Mouse (Mus musculus): ENCODE results near the gene Sap30.
"Not testable (repeated sequence)": the region's sequence is repeated elsewhere in the genome, so short reads cannot be mapped to it uniquely, and the experiment has no call there.

The Sap30 gene

GRCm38 (mm10) chr8:57491873-57492272, 4.2 kb upstream of the Sap30 start:
- no peak for DNase-seq

DNA sequence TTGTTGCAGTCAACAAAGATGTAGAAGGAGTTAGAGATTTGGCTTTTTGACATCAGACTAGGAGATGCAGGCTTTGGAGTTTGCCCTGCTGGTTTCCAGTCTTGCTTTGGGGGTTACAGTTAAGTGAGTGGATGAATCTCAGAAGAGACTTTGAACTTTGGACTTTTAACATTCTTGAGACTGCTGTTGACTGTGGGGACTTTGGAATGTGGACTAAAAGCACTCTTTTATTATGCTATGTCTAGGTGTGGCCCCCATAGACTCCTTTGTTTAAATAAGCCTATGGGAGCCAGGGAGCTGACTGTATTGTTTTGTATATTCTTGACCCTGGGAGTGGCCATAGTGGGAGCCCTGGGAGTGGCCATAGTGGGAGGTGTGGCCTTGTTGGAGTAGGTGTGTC, 2.2 kb upstream of the Sap30 start:
- DNase-seq, result no peak

DNA sequence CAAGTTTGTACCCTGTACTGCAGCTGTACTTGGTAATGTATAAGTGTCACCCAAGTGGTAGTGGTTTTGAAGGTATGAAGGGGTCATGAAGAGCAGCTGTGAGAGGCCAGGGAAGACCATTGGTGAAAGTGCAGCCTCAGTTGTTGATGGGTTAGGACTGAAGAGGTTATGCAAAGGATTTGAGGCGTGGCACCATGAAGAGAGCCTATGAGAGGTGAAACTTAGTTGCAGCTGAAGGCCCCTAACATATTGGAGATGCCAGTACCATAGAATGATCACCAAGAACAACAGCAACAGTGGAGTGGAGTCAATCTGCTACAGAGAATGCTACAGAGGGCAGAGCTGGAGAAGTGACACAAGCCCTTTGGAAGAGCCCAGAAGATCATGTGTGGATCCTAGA, 1.7 kb upstream of the Sap30 start:
- DNase-seq, result no peak

DNA sequence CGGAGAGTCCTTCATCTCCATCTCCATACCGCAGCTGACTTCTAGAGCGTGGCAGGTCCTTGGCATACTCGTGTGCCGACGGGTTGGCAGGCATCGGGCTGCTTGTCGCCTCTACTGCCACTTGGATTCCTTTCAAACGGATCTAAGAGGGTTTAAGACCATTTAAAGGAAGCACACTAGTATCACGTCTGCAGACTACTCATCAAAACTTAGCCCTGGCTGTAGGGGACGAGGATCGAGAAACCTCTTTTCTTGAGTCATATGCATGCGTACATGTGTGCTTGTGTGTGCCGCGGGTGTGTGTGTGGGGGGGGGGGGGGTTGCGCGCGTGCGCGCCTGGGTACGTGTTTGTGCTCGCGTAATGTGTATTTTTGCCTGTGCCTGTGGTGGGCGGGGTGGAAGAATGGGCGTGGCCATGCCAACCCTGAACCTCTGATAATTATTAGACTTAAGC, 679 bp upstream of the Sap30 start:
- DNase-seq, result peak; percentile 82

GRCm38 (mm10) chr8:57486491-57487440, 894 bp downstream of the Sap30 start:
- DNase-seq, result peak; percentile 73

DNA sequence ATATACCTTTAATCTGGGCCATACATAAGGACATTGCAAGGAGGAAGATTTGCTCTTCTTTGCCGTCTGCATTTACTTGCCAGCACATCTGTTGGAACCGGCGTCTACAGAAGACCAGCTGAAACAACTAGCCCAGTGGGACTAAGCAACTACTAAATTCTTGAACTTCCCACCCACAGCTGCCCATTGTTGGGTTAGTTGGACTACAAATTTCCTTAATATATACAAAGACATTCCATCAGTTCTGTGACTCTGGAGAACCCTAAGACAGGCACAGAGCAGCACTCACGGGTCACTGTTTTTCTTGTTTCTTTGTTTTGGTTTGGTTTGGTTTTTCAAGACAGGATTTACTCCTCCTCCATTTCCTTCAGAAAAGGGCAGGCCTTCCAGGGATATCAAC, 7.1 kb downstream of the Sap30 start:
- no peak for DNase-seq

DNA sequence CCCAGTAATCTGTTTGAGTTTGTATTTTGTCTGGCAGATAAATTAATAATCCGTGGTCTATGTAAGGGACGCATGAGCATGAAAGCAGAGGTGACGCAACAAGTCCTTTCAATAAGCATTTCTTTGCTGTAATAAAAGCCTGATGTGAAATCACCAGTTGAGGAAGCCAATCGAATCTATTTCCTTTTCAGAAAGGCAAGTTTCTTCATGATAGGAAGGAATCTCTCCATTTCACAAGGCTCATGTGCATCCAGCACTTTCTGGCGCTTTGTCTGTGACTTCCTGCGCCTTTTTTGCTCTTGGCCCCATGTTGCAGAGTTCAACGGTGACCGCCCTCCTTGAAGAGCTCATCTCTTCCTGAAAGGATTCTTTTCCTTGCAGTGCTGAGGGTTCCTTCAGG, 8.0 kb downstream of the Sap30 start:
- DNase-seq, result no peak

DNA sequence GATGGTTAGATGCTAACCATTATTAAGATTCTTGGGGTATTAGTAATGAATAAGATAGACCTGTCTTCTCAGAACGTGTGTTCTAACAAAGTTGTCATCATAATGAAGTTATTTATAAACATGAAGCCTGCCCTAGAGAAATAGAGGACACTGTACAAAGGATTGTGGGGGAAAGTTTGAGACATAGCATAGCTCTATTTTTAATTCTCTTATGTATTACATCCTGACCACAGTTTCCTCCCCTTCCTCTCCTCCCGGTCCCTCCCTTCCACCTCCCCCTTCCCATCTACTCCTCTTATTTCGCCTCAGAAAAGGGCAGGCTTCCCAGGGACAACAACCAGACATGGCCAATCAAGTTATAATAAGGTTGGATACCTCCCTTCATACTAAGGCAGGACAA, 9.3 kb downstream of the Sap30 start:
- DNase-seq, result no peak

GRCm38 (mm10) chr8:57473751-57474150, 13.9 kb downstream of the Sap30 start:
- DNase-seq, result no peak

DNA sequence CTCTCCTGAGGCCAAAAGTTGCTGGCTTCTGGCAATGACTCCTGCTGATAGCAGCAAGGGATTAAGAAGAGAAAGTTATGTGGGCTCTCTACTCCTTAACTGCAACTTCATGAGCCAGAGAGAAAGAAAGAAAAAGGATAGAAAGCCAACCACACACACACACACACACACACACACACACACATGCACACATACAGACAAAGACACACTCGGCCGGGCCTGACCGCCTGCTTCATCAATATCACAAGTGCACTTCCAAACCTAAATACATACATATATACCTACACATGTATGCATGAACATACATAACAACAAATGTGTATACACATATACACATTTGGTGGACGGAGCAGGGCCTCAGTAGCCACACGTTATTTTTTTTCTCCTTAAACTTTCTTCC, 16.8 kb downstream of the Sap30 start:
- no peak for DNase-seq

- DNase-seq, result no peak
These were observed 19.0 kb downstream of the Sap30 start for GRCm38 (mm10) chr8:57468624-57469023.

DNA sequence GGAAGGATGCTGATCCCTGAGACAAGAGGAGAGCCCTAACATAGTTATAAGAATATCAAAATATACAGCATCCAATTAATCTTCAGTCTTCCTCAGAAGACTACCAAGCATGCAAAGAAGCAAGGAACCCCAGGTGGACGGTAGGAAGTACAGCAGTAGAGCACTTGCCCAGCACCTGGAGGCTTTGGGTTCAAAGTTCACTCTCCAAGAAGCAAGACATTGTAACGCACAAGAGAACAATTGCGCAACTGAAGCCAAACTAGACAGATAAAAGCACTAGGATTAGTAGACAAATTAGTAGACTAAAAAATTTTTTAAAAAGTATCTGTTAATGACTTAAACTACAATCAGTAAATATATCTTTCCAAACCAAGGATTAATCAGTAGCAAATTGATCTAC, 23.9 kb downstream of the Sap30 start:
- DNase-seq, result no peak

- no peak for DNase-seq
These were observed 24.8 kb downstream of the Sap30 start for GRCm38 (mm10) chr8:57462839-57463238.

DNA sequence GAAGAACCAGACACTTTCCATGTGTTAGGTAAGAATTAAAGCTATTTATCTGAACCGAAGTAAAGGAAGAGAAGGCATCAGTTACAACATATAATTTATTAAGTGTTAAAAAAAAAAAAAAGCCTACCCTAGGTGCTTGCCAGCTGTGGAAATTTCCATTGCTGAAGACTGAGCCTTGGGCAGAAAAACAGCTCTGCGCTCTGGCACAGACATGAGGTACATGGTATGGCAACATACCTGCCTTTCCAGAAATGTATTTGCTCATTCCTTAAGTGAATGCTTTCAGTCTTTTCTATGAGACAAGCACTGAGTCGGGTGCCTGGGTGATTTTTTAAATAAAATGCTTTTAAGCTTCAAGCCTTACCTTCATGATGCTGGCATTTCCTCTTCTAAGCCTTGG, 29.7 kb downstream of the Sap30 start:
- no peak for DNase-seq

DNA sequence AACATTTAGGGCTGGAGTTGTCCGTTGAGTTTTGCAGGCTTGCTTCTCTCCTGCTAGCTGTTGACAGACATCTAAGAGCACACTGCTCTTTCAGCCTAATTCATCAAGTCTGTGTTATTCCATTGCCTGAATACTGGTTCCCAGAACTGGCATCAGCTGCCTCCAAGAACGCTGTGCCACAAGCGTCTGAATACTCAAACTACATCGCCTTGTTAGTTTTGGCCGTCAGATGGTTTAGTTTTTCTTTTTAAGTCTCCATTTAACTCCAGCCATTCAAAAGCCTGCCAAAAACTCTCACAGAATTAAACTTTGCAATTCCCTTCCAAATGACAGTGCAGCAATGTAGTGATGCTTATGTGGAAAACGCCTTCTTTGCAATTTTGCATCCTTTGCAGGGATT, 30.5 kb downstream of the Sap30 start:
- DNase-seq, result no peak

GRCm38 (mm10) chr8:57455765-57456164, 31.9 kb downstream of the Sap30 start, which contains the start of gene Scrg1:
Scrg1 (plus strand) TSS chr8:57455923.
- no peak for DNase-seq

DNA sequence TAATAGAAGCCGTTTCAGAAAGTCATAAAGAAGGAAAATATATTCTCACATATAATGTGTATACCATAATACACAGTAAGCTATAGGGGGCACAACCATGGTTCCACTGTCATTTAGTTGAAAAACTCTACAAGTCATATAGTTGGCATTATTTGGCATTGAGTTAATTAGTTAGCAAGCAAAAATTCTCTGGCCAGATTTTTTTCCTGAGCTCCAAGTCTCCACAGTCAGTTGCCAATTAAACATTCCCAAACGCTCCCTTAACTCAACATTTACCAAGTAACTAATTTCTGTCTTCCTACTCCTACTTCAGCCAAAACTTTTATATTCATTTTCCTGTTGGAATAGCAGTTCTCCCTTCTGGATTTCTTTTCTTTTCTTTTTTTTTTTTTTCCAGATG, 34.3 kb downstream of the Sap30 start:
- no peak for DNase-seq

DNA sequence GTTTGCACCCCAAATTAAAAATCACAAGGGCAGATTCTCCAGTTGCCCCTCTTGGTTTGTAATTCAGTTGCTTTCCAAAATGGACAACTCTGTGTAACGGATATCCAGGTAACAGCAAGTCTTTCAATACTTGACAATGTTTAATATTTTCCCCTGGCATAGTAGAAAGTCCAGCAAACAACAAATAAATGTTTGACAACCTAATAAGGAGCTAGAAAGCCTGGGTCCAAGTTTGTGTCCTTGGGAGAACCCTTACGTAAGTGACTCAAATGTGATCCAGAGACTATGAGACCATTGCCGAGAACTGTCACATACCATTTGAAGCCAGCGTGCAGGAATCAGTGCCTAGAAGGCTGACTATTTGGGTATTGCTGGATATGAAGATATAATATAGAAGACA, 35.8 kb downstream of the Sap30 start:
- no peak for DNase-seq

DNA sequence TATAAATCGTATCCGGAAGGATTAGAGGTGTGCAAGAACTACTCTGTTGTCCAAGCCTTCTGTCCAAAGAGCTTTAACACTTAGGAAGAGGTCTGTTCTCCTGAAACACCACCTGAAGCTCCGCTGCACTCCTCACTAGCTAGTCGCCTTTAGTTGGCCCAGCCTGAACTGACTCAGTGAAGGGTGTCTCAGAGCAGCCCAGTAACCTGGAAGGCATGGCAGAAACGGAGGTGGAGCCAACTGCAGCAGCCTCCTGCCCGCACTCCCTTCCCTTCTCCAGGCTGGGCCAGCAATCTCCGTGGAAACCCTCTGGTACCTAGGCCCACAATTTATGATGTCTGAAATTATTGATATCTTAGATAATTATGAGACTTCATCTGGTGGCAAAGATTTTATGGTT, 36.9 kb downstream of the Sap30 start:
- no peak for DNase-seq

DNA sequence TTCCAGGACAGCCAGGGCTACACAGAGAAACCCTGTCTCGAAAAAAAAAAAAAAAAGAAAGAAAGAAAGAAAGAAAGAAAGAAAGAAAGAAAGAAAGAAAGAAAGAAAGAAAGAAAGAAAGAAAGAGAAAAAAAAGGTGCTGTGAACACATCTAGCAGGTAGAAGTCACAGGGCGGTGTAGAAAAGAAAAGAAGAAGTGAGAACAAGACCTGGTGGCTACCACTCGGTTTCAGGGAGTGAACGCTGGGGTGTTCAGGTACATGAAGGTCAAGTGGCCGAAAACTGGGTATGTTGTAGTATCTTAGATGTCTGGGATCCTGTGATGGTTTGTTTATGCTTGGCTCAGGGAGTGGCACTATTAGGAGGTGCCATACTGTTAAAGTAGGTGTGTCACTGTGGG, 41.8 kb downstream of the Sap30 start:
- not testable (repeated sequence) for DNase-seq

GRCm38 (mm10) chr8:57443289-57443688, 44.4 kb downstream of the Sap30 start:
- DNase-seq, result no peak

DNA sequence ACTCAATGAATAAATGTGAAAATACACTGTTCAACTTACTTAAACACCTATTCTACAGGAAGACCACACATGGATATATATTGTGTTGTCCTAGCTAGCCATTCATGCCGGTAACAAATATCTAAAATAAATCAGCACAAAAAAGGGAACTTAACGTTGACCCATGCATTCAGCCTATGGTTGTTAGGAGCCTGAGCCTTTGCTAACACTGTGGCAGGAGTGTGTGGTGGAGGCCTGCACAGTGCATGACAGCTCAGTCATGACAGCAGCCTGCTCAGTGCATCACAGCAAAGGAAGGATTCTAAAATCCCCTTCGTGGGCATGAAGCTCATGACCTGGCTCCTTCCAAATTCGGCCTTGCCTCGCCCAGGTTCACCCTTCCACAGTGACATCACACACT, 46.1 kb downstream of the Sap30 start:
- no peak for DNase-seq

DNA sequence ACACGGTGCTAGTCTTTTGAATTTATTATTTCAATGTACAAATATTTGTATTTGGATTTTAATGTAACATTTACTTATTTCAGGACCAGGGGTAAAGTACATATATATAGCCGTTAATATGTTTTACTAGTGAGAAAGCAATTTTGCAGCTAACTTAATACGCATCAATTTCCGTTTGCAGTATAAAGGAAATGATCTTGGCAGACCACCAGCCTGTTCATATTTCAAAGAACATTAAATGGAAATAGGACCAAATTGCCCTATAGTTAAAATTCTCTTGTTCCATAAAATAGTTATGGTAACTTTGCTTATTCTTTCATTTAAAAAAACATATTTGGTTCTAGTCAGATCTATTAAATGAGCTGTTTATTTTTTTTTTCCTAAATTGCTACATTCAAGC, 46.5 kb downstream of the Sap30 start:
- DNase-seq, result no peak

DNA sequence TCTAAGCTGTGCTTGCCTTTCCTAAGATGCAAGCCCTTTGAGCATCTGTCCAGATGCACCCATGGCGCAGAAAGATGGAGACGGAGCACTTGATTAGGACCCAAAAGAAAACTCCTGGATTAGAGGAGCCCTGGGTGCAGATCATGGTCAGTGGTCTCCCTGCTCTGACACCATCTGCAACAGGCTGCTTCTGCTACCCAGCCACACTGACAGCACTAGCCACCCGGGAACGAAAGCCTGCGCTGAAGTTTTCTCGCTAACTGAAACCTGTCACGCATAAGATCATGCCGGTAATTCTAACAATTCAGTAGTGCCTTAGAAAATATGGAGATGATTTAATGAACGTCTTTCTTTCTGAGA, 51.2 kb downstream of the Sap30 start:
- peak; percentile 17 for DNase-seq

Measured in cerebellum, adult 11-12 months (tissue).